Mouse (Mus musculus) embryonic facial prominence, embryonic 12.5 days (tissue): ENCODE data around the gene Chrm3. TPM values are rescaled to one million over a fixed set of nuclear protein-coding genes. Genes with fewer than 3 reads are reported as not detected.
"Not testable (repeated sequence)": the region's sequence is repeated elsewhere in the genome, so short reads cannot be mapped to it uniquely, and the experiment has no call there.

ENCODE experiments used
- ATAC-seq: fragments of 200-750 bp; cut with Nextera tagmentation; 2 replicates; pipeline ENCODE4 v1.8.0; 2017; ENCODE audit not compliant: insufficient number of reproducible peaks, insufficient read depth, low FRiP score, low TSS enrichment
- H3K27ac ChIP-seq: fragments of 300-500 bp; sonication (generic); 2 replicates; pipeline ENCODE4 v1.5.1; 2016; ENCODE audit warnings: mild to moderate bottlenecking
- H3K27me3 ChIP-seq: fragments of 300-500 bp; sonication (generic); 2 replicates; pipeline ENCODE4 v1.6.1; 2016; ENCODE audit warnings: mild to moderate bottlenecking, moderate library complexity
- H3K36me3 ChIP-seq: fragments of 300-500 bp; sonication (generic); 2 replicates; pipeline ENCODE4 v1.6.1; 2016; ENCODE audit warnings: mild to moderate bottlenecking
- H3K4me1 ChIP-seq: fragments of 300-500 bp; sonication (generic); 2 replicates; pipeline ENCODE4 v1.6.1; 2016
- H3K4me2 ChIP-seq: fragments of 300-500 bp; sonication (generic); replicated peaks from 2 replicates; pipeline ENCODE4 v1.6.1; 2016; ENCODE audit warnings: mild to moderate bottlenecking, moderate library complexity
- H3K4me3 ChIP-seq: fragments of 300-500 bp; sonication (generic); 2 replicates; pipeline ENCODE4 v1.5.1; 2016; ENCODE audit warnings: mild to moderate bottlenecking
- H3K9ac ChIP-seq: fragments of 300-500 bp; sonication (generic); 2 replicates; pipeline ENCODE4 v1.6.1; 2016; ENCODE audit warnings: mild to moderate bottlenecking, moderate library complexity
- H3K9me3 ChIP-seq: fragments of 300-500 bp; sonication (generic); 2 replicates; pipeline ENCODE4 v1.6.1; 2016; ENCODE audit warnings: mild to moderate bottlenecking, moderate library complexity
- WGBS: fragments of 180-500 bp; shearing (Covaris S2); methylation state at CpG from one replicate; pipeline ENCODE4 v1.1.7; 2016; 5-methylcytosine and 5-hydroxymethylcytosine counted together
- polyA plus RNA-seq: library from polyadenylated mRNA; unstranded; fragments of >200 nt; fragmentation: Nextera tagmentation; extraction: Ambion mirVana; gene quantifications from 2 replicates; pipeline ENCODE4 v1.2.1, GENCODE M21; 2016

Chrm3 gene
- 1.2 and 1.5 TPM in 2 replicates for polyA plus RNA-seq

DNA sequence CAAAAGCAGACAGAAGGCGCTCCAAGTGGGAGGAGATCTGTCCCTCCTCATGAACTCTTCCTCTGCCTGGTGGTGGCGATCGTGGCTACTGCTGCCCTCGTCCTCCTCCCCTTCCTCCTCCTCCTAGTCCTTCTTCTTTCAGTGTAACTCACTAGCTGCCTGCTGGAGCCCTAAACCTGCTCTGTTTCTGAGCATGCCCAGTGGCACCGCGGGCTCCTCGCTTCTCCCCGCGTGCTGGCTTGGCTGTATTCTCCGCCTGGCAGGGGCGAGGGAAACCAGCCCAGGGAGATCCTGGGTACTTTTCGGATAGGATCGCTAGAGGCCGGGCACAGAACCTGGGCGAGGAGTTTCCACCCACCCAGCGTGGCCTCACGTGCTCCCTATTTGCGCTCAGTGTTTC is at the start of gene Chrm3:
Gene Chrm3, minus strand, starts transcription at position 71 of the 400 bp plus-strand sequence.
- no peak within 1 kb of the TSS for H3K27ac ChIP-seq
- no peaks in the 10 kb centered on the region for H3K9me3 ChIP-seq
- H3K4me2 ChIP-seq = peak within 1 kb of the TSS; percentile 96
- WGBS = 2% methylated on average over 18 of the region's 18 CpGs
- H3K9ac ChIP-seq = peak within 1 kb of the TSS; percentile 44
- 0 out of 2 replicates have a peak, but pooled peaks cover 11% of the 10 kb centered on the region for H3K4me1 ChIP-seq
- H3K27me3 ChIP-seq = peaks cover 48% of the 10 kb centered on the region
- peak; percentile 70; the same call in 1 of the 2 replicates for ATAC-seq
- H3K4me3 ChIP-seq = peak within 1 kb of the TSS; percentile 48
- no peaks in the 10 kb centered on the region for H3K36me3 ChIP-seq

GRCm38 (mm10) chr13:10394364-10394763 is 33.7 kb upstream of the Chrm3 start:
- Histone ChIP-seq H3K36me3 (no peaks in the 10 kb centered on the region), H3K27me3 (no peaks in the 10 kb centered on the region), H3K4me3 (no peak overlapping the region), H3K4me1 (no peaks in the 10 kb centered on the region), H3K27ac (no peak overlapping the region), H3K4me2 (no peak overlapping the region), H3K9me3 (no peaks in the 10 kb centered on the region), H3K9ac (no peak overlapping the region)
- WGBS = 90% methylated on average over 2 of the region's 2 CpGs
- no peak for ATAC-seq

GRCm38 (mm10) chr13:10375487-10375886 is 14.8 kb upstream of the Chrm3 start:
- H3K9me3 ChIP-seq, H3K27ac ChIP-seq, H3K27me3 ChIP-seq, ATAC-seq, H3K36me3 ChIP-seq, H3K9ac ChIP-seq, H3K4me2 ChIP-seq, H3K4me3 ChIP-seq, H3K4me1 ChIP-seq: not testable (repeated sequence)

GRCm38 (mm10) chr13:10360199-10360694 is 400 bp downstream of the Chrm3 start:
- 1% methylated on average over 51 of the region's 60 CpGs for WGBS
- Histone ChIP-seq H3K27me3 (peaks cover 48% of the 10 kb centered on the region), H3K9me3 (no peaks in the 10 kb centered on the region), H3K27ac (no peak overlapping the region), H3K9ac (peak overlapping the region; percentile 44), H3K4me1 (0 out of 2 replicates have a peak, but pooled peaks cover 11% of the 10 kb centered on the region), H3K4me2 (peak overlapping the region; percentile 96), H3K36me3 (no peaks in the 10 kb centered on the region), H3K4me3 (peak overlapping the region; percentile 48)
- peak; percentile 65; the same call in 1 of the 2 replicates for ATAC-seq

GRCm38 (mm10) chr13:10359516-10360198 is 990 bp downstream of the Chrm3 start:
- Histone ChIP-seq H3K4me2 (peak overlapping the region; percentile 96), H3K9me3 (no peaks in the 10 kb centered on the region), H3K4me1 (0 out of 2 replicates have a peak, but pooled peaks cover 11% of the 10 kb centered on the region), H3K27me3 (peaks cover 48% of the 10 kb centered on the region), H3K36me3 (no peaks in the 10 kb centered on the region), H3K27ac (no peak overlapping the region), H3K9ac (peak overlapping the region; percentile 44; the same call in 1 of the 2 replicates), H3K4me3 (peak overlapping the region; percentile 48)
- no peak for ATAC-seq
- WGBS = 3% methylated on average over 26 of the region's 26 CpGs

- 72% methylated on average over 5 of the region's 5 CpGs for WGBS
- Histone ChIP-seq H3K9me3 (no peaks in the 10 kb centered on the region), H3K27me3 (peaks cover 30% of the 10 kb centered on the region), H3K9ac (no peak overlapping the region), H3K4me1 (0 out of 2 replicates have a peak, but pooled peaks cover 10% of the 10 kb centered on the region), H3K36me3 (no peaks in the 10 kb centered on the region), H3K27ac (no peak overlapping the region), H3K4me3 (no peak overlapping the region), H3K4me2 (no peak overlapping the region)
- no peak for ATAC-seq
Measured at GRCm38 (mm10) chr13:10355796-10356195, 4.9 kb downstream of the Chrm3 start.

DNA sequence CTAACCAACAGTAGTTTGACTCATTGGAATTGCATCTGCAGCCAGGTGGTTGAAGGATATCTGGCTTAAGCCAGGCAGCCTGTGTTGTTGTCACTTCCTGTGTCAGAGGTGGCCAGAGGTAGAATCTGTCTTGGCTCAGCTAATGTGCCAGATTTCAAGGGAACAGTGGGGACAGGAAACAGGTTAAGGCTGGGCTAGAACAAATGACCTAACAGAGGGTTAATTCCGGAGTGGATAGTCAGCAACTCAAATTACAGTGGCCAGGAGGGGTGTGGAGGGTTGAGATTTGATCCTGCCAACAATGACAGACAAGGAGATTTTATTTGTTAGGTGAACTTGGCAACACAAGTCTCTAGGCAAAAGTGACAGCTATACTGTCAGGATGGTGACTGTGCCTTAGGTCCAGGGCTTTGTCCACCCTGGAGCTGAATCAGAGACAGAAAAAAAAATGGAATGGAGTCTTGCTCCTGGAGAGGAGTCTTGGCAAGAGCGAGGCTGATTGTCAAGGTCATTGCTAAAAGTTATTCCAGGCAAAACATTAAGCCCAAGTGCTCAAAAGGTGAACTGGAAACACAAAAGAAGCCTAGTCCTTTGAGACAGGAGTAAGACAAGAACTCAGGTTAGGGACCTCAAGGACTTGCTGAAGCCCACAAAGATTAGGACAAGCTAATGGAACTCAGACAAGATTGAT is 5.6 kb downstream of the Chrm3 start:
- Histone ChIP-seq H3K4me3 (no peak overlapping the region), H3K9me3 (no peaks in the 10 kb centered on the region), H3K27me3 (peaks cover 22% of the 10 kb centered on the region), H3K4me2 (no peak overlapping the region), H3K4me1 (0 out of 2 replicates have a peak, but pooled peaks cover 6% of the 10 kb centered on the region), H3K27ac (no peak overlapping the region), H3K36me3 (no peaks in the 10 kb centered on the region), H3K9ac (no peak overlapping the region)
- ATAC-seq = no peak
- WGBS = 52% methylated on average over 2 of the region's 2 CpGs

DNA sequence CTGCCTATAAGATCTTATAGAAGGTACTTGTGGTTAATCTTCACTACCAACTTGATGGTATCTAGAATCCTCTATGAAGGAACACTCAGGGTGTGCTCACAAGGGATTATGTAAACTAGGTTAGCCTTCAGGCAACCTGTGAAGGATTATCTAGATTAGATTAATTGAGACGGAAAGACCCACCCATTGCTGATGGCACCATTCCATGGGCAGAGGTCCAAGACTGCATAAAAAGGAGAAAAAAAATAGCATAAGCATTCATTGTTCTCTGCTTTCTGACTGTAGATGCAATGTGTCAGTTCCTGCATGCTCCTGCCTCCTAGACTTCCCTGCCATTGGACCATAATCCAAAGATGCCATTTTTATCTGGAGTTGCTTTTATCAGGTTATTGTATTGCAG is 8.5 kb downstream of the Chrm3 start:
- Histone ChIP-seq H3K36me3 (no peaks in the 10 kb centered on the region), H3K4me2 (no peak overlapping the region), H3K4me3 (no peak overlapping the region), H3K9ac (no peak overlapping the region), H3K27me3 (peaks cover 2% of the 10 kb centered on the region; the same call in 1 of the 2 replicates), H3K27ac (no peak overlapping the region), H3K9me3 (no peaks in the 10 kb centered on the region), H3K4me1 (no peaks in the 10 kb centered on the region)
- WGBS = 74% methylated on average over 1 of the region's 1 CpGs
- no peak for ATAC-seq

- H3K36me3 ChIP-seq = no peaks in the 10 kb centered on the region
Measured at GRCm38 (mm10) chr13:10344362-10344761, 16.3 kb downstream of the Chrm3 start.

GRCm38 (mm10) chr13:10335558-10335957 is 25.1 kb downstream of the Chrm3 start:
- Histone ChIP-seq H3K9ac (no peak overlapping the region), H3K4me3 (no peak overlapping the region), H3K4me2 (no peak overlapping the region), H3K27ac (no peak overlapping the region), H3K4me1 (no peaks in the 10 kb centered on the region), H3K9me3 (no peaks in the 10 kb centered on the region), H3K27me3 (no peaks in the 10 kb centered on the region), H3K36me3 (no peaks in the 10 kb centered on the region)
- ATAC-seq = no peak

More at GRCm38 (mm10) chr13:10344362-10344761, 16.3 kb downstream of the Chrm3 start:
- no peaks in the 10 kb centered on the region for H3K9me3 ChIP-seq
- no peak overlapping the region for H3K9ac ChIP-seq
- H3K27me3 ChIP-seq = no peaks in the 10 kb centered on the region
- no peak overlapping the region for H3K27ac ChIP-seq
- 63% methylated on average over 5 of the region's 5 CpGs for WGBS
- ATAC-seq = no peak
- no peaks in the 10 kb centered on the region for H3K4me1 ChIP-seq
- H3K4me2 ChIP-seq = no peak overlapping the region
- H3K4me3 ChIP-seq = no peak overlapping the region

- no peak overlapping the region for H3K4me2 ChIP-seq
- 90% methylated on average over 4 of the region's 4 CpGs for WGBS
- ATAC-seq = no peak
- no peak overlapping the region for H3K9ac ChIP-seq
- H3K36me3 ChIP-seq = no peaks in the 10 kb centered on the region
- no peaks in the 10 kb centered on the region for H3K4me1 ChIP-seq
- no peaks in the 10 kb centered on the region for H3K27me3 ChIP-seq
- H3K9me3 ChIP-seq = no peaks in the 10 kb centered on the region
- H3K27ac ChIP-seq = no peak overlapping the region
- H3K4me3 ChIP-seq = no peak overlapping the region
Measured at GRCm38 (mm10) chr13:10332762-10333161, 27.9 kb downstream of the Chrm3 start.

- Histone ChIP-seq H3K27ac (no peak overlapping the region), H3K4me1 (no peaks in the 10 kb centered on the region), H3K4me3 (no peak overlapping the region), H3K27me3 (no peaks in the 10 kb centered on the region), H3K9me3 (no peaks in the 10 kb centered on the region), H3K36me3 (no peaks in the 10 kb centered on the region), H3K9ac (no peak overlapping the region), H3K4me2 (no peak overlapping the region)
- ATAC-seq = no peak
Measured at GRCm38 (mm10) chr13:10309811-10310210, 50.8 kb downstream of the Chrm3 start.
